11 mouse cellular contexts compared by ENCODE assay signal in genomic region chr1:72599146-72600101, GRCm38 (mm10). TPM values are rescaled to one million over a fixed set of nuclear protein-coding genes. Genes with fewer than 3 reads are reported as not detected.
DNase-seq lines count a peak whose midpoint lies in the region; ATAC-seq and TF ChIP-seq lines count a peak whose summit lies in the region.
"Had no signal": no experiment of that assay in that cellular context is flagged by ENCODE, and none has a peak within 500 bp of the region (broad histone marks: within the 10 kb centered on the region; RNA-seq: fewer than 3 reads in every experiment).

No protein-coding gene starts in this region.

- ATAC-seq in hindbrain, postnatal 0 days = no peak
- peak; percentile 39; the same call in 1 of the 2 replicates for ATAC-seq in stomach, embryonic 14.5 days (ENCODE audit: insufficient number of reproducible peaks, insufficient read depth, low FRiP score, low read depth)

- no peak overlapping the region for H3K4me2 ChIP-seq in hindbrain, postnatal 0 days (ENCODE audit: low read depth, low read length)
- H3K4me2 ChIP-seq in stomach, embryonic 14.5 days (replicated peaks; ENCODE audit: low read depth, low read length) = no peak overlapping the region
- H3K4me2 ChIP-seq: neural tube, embryonic 13.5 days had no signal

- H3K36me3 ChIP-seq in hindbrain, postnatal 0 days (ENCODE audit: insufficient read depth, low read length) = peaks cover 49% of the 10 kb centered on the region
- H3K36me3 ChIP-seq in hindbrain, embryonic 10.5 days = peaks cover 81% of the 10 kb centered on the region
- H3K36me3 ChIP-seq in stomach, embryonic 14.5 days (ENCODE audit: control insufficient read depth, insufficient read depth, low read length) = peaks cover 30% of the 10 kb centered on the region

- no peak overlapping the region for H3K27ac ChIP-seq in hindbrain, postnatal 0 days
- H3K27ac ChIP-seq in hindbrain, embryonic 10.5 days = no peak overlapping the region
- H3K27ac ChIP-seq in stomach, embryonic 14.5 days (ENCODE audit: low read length) = no peak overlapping the region
- H3K27ac ChIP-seq: layer of hippocampus, adult 2 months; neural tube, embryonic 13.5 days had no signal

- DNase-seq in hindbrain, postnatal 0 days (ENCODE audit: low spot score) = peak; percentile 3
- DNase-seq in hindbrain, embryonic 10.5 days (ENCODE audit: low spot score) = no peak
- DNase-seq in heart, adult 8-10 months (ENCODE audit: low spot score) = peak; percentile 45
- DNase-seq in kidney, postnatal 10 days = peak; percentile 79
- DNase-seq in layer of hippocampus, adult 11-12 months (ENCODE audit: low spot score) = no peak
- DNase-seq in spleen, postnatal 36 days (ENCODE audit: low spot score in 2 of 2) = no peak
- DNase-seq in thymus, postnatal 14 days = no peak
- DNase-seq: cerebellum, postnatal 36 days had no signal

- no peaks in the 10 kb centered on the region for H3K4me1 ChIP-seq in hindbrain, postnatal 0 days (ENCODE audit: insufficient read depth, low read length)
- H3K4me1 ChIP-seq in hindbrain, embryonic 10.5 days (replicated peaks) = no peaks in the 10 kb centered on the region
- H3K4me1 ChIP-seq in stomach, embryonic 14.5 days (ENCODE audit: control insufficient read depth, insufficient read depth, low read length) = peaks cover 7% of the 10 kb centered on the region

- no peaks in the 10 kb centered on the region for H3K27me3 ChIP-seq in hindbrain, postnatal 0 days (ENCODE audit: insufficient read depth, low read length)
- H3K27me3 ChIP-seq in hindbrain, embryonic 10.5 days (ENCODE audit: insufficient read depth, poor library complexity, severe bottlenecking) = no peaks in the 10 kb centered on the region
- no peaks in the 10 kb centered on the region for H3K27me3 ChIP-seq in stomach, embryonic 14.5 days (ENCODE audit: control insufficient read depth, insufficient read depth, low read length)
- H3K27me3 ChIP-seq: neural tube, embryonic 13.5 days had no signal

- no peak overlapping the region for H3K4me3 ChIP-seq in hindbrain, postnatal 0 days (ENCODE audit: low read length)
- H3K4me3 ChIP-seq in hindbrain, embryonic 10.5 days = no peak overlapping the region
- H3K4me3 ChIP-seq in stomach, embryonic 14.5 days (ENCODE audit: low read depth, low read length) = no peak overlapping the region
- H3K4me3 ChIP-seq: layer of hippocampus, adult 2 months; neural tube, embryonic 13.5 days had no signal

- WGBS in hindbrain, postnatal 0 days = 56% methylated on average over 21 of the region's 21 CpGs
- WGBS in hindbrain, embryonic 10.5 days = 89% methylated on average over 21 of the region's 21 CpGs
- WGBS in stomach, embryonic 14.5 days = 44% methylated on average over 21 of the region's 21 CpGs

- H3K9me3 ChIP-seq in hindbrain, postnatal 0 days (ENCODE audit: low read length) = no peaks in the 10 kb centered on the region
- no peaks in the 10 kb centered on the region for H3K9me3 ChIP-seq in hindbrain, embryonic 10.5 days
- no peaks in the 10 kb centered on the region for H3K9me3 ChIP-seq in stomach, embryonic 14.5 days (ENCODE audit: control insufficient read depth, low read depth, low read length)
- H3K9me3 ChIP-seq: neural tube, embryonic 13.5 days had no signal

- no peak overlapping the region for H3K9ac ChIP-seq in hindbrain, postnatal 0 days (replicated peaks; ENCODE audit: low read length)
- H3K9ac ChIP-seq in stomach, embryonic 14.5 days (replicated peaks; ENCODE audit: low read depth, low read length) = no peak overlapping the region
- H3K9ac ChIP-seq: neural tube, embryonic 13.5 days had no signal

- no peak for TF ChIP-seq CTCF in hindbrain, postnatal 0 days (IDR thresholded peaks at IDR 0.05; ENCODE audit: low read depth)

RNA-seq across cellular contexts. Expression of gene Smarcal1, which starts 16.4 kb away (rescaled TPM):
- total RNA-seq in hindbrain, postnatal 0 days (2014; rRNA removed) = 42.0 and 53.6 TPM in 2 replicates
- polyA plus RNA-seq in hindbrain, postnatal 0 days (2015; fragmentation: Nextera tagmentation; extraction: Ambion mirVana) = 19.1 and 19.7 TPM in 2 replicates
- 31.6 and 32.0 TPM in 2 replicates for polyA plus RNA-seq in hindbrain, embryonic 10.5 days (2016; fragmentation: Nextera tagmentation; extraction: Ambion mirVana)
- total RNA-seq in heart, adult 8-10 months (2022) = 10 to 100 TPM; 28.2 to 32.2 (median 29.4) TPM
- 24.3 and 29.2 TPM in 2 replicates for polyA plus RNA-seq in stomach, embryonic 14.5 days (2014; fragmentation: Nextera tagmentation; extraction: Ambion mirVana)

Comparison
In these comparisons a context has a peak if more than half of its experiments do, and no peak if none do; other contexts are left out.
1. DNase-seq: peak in hindbrain, postnatal 0 days (single experiment), heart, adult 8-10 months (single experiment) and kidney, postnatal 10 days (single experiment); none in hindbrain, embryonic 10.5 days (single experiment), layer of hippocampus, adult 11-12 months (single experiment), spleen, postnatal 36 days (0 of 2) and thymus, postnatal 14 days (single experiment).